Mouse (Mus musculus): Measurements from ENCODE around the gene Dad1.

DNA sequence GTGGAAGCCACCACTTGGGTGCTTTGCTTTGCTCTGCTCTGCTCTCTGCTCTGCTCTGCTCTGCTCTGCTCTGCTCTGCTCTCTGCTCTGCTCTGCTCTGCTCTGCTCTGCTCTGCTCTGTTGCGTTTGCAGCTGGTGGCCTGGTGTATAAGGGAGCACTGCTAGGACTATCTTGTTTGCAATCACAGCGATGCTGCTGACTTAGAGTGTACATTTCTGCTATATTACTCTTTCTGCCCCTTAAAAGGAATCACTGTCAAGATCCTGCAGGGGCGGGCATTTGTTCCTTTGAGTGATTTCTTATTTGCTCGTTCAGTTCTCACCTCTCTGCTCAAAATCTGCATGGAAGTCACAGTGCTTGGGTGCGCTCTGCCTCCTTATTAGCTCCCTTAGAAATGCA is 44.0 kb downstream of the Dad1 start:
- TF ChIP-seq CTCF (IDR thresholded peaks at IDR 0.05) (no peak), EP300 (IDR thresholded peaks at IDR 0.05) (no peak)

Measured in lung, postnatal 0 days (tissue).